Mouse (Mus musculus) olfactory bulb, adult 2 months (tissue): ENCODE results near the gene Limk2. TPM values are rescaled to one million over a fixed set of nuclear protein-coding genes. Genes with fewer than 3 reads are reported as not detected.
A peak's percentile ranks its signal among the peaks of the same experiment; 100 is the strongest.

Experiments used
- H3K27ac ChIP-seq: fragments of 200-500 bp; 2 replicates; pipeline ENCODE4 v1.5.1; 2012; ENCODE audit warnings: low read depth, low read length; ENCODE audit not compliant: insufficient read depth
- H3K4me1 ChIP-seq: fragments of 200-500 bp; 2 replicates; pipeline ENCODE4 v1.6.1; 2012; ENCODE audit warnings: low read length; ENCODE audit not compliant: control insufficient read depth, insufficient read depth
- H3K4me3 ChIP-seq: fragments of 200-500 bp; 2 replicates; pipeline ENCODE4 v1.5.1; 2012; ENCODE audit warnings: mild to moderate bottlenecking, low read depth, low read length, moderate library complexity; ENCODE audit not compliant: insufficient read depth
- CTCF ChIP-seq: fragments of 200-500 bp; IDR thresholded peaks from 2 replicates; pipeline ENCODE4 v1.5.1; 2012; ENCODE audit warnings: low read depth, mild to moderate bottlenecking, low read length, moderate library complexity; ENCODE audit not compliant: insufficient read depth
- POLR2A ChIP-seq: fragments of 200-500 bp; IDR thresholded peaks from 2 replicates; pipeline ENCODE4 v1.6.1; 2012; ENCODE audit warnings: mild to moderate bottlenecking, low read depth, low read length, moderate library complexity; ENCODE audit not compliant: insufficient read depth
- WGBS: fragments of 180-500 bp; shearing (Covaris S2); methylation state at CpG from one replicate; pipeline ENCODE4 v1.1.7; 2018; 5-methylcytosine and 5-hydroxymethylcytosine counted together
- polyA plus RNA-seq: library from polyadenylated mRNA; stranded (reverse); fragments of >200 nt; gene quantifications from 2 replicates; pipeline ENCODE4 v1.2.4, GENCODE M21; 2012; ENCODE audit warnings: low replicate concordance; ENCODE audit not compliant: missing spikeins, insufficient read depth, insufficient read length

Limk2 gene
- polyA plus RNA-seq, 1 experiment, result not detected

GRCm38 (mm10) chr11:3368983-3369382, 40.0 kb downstream of the Limk2 start:
- no peak overlapping the region for H3K27ac ChIP-seq
- H3K4me3 ChIP-seq, result no peak overlapping the region
- peaks cover 47% of the 10 kb centered on the region for H3K4me1 ChIP-seq
- TF ChIP-seq POLR2A (no peak), CTCF (no peak)
- WGBS, result 64% methylated on average over 7 of the region's 7 CpGs

DNA sequence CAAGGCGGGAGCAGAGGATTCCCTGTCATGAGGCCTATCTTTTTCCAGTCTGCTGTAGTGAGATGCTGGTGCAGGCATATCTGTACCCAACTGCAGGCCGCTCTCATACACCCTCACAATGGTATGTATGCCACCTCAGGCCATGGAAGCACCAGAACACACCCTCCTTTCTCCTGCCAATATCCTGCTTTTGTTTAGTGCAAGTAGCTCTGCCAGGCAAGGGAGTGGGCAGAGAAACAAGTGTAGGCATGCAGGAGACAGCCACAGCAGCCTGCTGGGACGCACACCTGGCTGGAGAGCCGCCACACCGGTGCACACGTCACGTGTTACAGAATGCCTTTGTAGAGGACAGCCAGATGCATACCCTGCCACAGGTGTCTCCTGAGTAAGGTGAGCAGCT, 42.6 kb downstream of the Limk2 start:
- WGBS, result 80% methylated on average over 7 of the region's 7 CpGs

GRCm38 (mm10) chr11:3362854-3363253, 46.1 kb downstream of the Limk2 start:
- no peak overlapping the region for H3K4me3 ChIP-seq
- 85% methylated on average over 3 of the region's 3 CpGs for WGBS
- H3K4me1 ChIP-seq, result peaks cover 13% of the 10 kb centered on the region
- no peak overlapping the region for H3K27ac ChIP-seq
- TF ChIP-seq CTCF, result no peak

More for the DNA sequence above, 42.6 kb downstream of the Limk2 start:
- Histone ChIP-seq H3K4me3 (no peak overlapping the region), H3K4me1 (peaks cover 37% of the 10 kb centered on the region), H3K27ac (no peak overlapping the region)
- no peak for TF ChIP-seq CTCF
- TF ChIP-seq POLR2A, result no peak

DNA sequence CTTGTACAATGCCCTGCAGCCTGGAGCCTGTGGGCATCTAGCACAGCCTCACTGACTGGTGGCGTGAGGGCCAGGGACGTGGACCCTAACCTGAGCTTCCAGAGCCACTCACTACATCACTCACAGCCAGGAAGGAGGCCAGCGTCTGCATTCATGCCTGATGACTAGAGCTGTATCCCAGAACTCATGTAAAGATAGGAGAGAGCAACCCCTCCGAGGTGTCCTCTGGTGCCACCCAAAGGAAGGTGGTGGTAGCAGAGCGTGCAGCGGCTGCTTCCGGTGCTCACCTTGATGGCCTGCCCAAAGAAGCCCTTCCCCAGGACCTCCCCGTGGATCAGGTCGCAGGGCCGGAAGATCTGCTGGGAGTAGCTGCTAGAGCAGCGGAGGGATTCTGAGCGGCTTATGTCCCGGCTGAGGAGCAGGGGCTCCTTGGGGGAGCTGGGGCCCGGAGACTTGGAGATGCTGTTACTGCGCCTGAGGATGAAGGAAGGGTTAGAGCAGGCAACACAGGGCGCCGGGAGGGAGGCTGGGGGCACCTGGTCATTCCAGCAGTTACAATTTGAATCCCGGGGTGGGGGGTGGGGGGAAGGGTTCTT, 55.9 kb downstream of the Limk2 start:
- Histone ChIP-seq H3K27ac (no peak overlapping the region), H3K4me3 (no peak overlapping the region), H3K4me1 (peaks cover 3% of the 10 kb centered on the region; the same call in 1 of the 2 replicates)
- WGBS, result 52% methylated on average over 18 of the region's 18 CpGs
- TF ChIP-seq CTCF, result no peak
- no peak for TF ChIP-seq POLR2A

- 96% methylated on average over 9 of the region's 9 CpGs for WGBS
- Histone ChIP-seq H3K27ac (no peak overlapping the region), H3K4me3 (no peak overlapping the region), H3K4me1 (peaks cover 8% of the 10 kb centered on the region)
- no peak for TF ChIP-seq POLR2A
Observed at GRCm38 (mm10) chr11:3352131-3352530, 56.9 kb downstream of the Limk2 start.

DNA sequence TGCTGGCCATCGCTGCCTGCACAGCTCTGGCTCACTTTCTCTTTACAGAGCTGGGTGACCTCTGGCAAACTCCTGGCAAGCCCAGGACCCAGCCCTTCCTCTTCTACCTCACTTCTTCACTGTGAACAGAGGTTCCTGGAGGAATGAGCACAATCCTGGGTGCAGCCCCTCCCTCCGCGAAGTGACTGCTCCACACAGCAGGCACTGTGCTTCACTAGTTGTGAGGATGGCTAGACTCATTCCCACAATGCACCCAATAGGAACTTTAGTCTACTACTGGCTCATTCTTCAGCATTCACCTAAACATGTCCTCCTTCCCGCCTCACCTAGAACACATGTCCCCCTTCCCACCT, 59.7 kb downstream of the Limk2 start:
- no peak for TF ChIP-seq CTCF
- TF ChIP-seq POLR2A, result no peak
- peaks cover 8% of the 10 kb centered on the region for H3K4me1 ChIP-seq
- 82% methylated on average over 4 of the region's 4 CpGs for WGBS
- H3K27ac ChIP-seq, result no peak overlapping the region
- H3K4me3 ChIP-seq, result no peak overlapping the region

GRCm38 (mm10) chr11:3348576-3349342, 60.2 kb downstream of the Limk2 start:
- Histone ChIP-seq H3K4me3 (no peak overlapping the region), H3K4me1 (peaks cover 8% of the 10 kb centered on the region), H3K27ac (no peak overlapping the region)
- TF ChIP-seq POLR2A, result no peak
- no peak for TF ChIP-seq CTCF
- WGBS, result 62% methylated on average over 6 of the region's 6 CpGs

- Histone ChIP-seq H3K4me1 (peaks cover 8% of the 10 kb centered on the region), H3K4me3 (no peak overlapping the region), H3K27ac (no peak overlapping the region)
- no peak for TF ChIP-seq CTCF
- TF ChIP-seq POLR2A, result no peak
Observed at GRCm38 (mm10) chr11:3347835-3348195, 61.2 kb downstream of the Limk2 start.

GRCm38 (mm10) chr11:3347091-3347834, 61.7 kb downstream of the Limk2 start:
- peak; percentile 29; the same call in 1 of the 2 replicates for TF ChIP-seq CTCF
- TF ChIP-seq POLR2A, result no peak
- Histone ChIP-seq H3K4me3 (no peak overlapping the region), H3K27ac (no peak overlapping the region), H3K4me1 (peaks cover 8% of the 10 kb centered on the region)
- 61% methylated on average over 12 of the region's 12 CpGs for WGBS
